Mouse (Mus musculus) midbrain, embryonic 16.5 days (tissue): ENCODE results near the gene Vil1. TPM values are rescaled to one million over a fixed set of nuclear protein-coding genes. Genes with fewer than 3 reads are reported as not detected.

ENCODE experiments used
- ATAC-seq: fragments of 200-750 bp; cut with Nextera tagmentation; 2 replicates; pipeline ENCODE4 v1.8.0; 2017; ENCODE audit warnings: moderate TSS enrichment
- H3K27ac ChIP-seq: fragments of 300-500 bp; sonication (generic); 2 replicates; pipeline ENCODE4 v1.5.1; 2014; ENCODE audit warnings: mild to moderate bottlenecking, low read length, mixed read lengths
- H3K27me3 ChIP-seq: fragments of 300-500 bp; sonication (generic); 2 replicates; pipeline ENCODE4 v1.6.1; 2014; ENCODE audit warnings: low read depth, low read length, mixed read lengths; ENCODE audit not compliant: control insufficient read depth, insufficient read depth
- H3K36me3 ChIP-seq: fragments of 300-500 bp; sonication (generic); 2 replicates; pipeline ENCODE4 v1.6.1; 2014; ENCODE audit warnings: mild to moderate bottlenecking, low read length, moderate library complexity, mixed read lengths; ENCODE audit not compliant: control insufficient read depth, insufficient read depth
- H3K4me1 ChIP-seq: fragments of 300-500 bp; sonication (generic); 2 replicates; pipeline ENCODE4 v1.6.1; 2014; ENCODE audit warnings: mild to moderate bottlenecking, low read length, mixed read lengths; ENCODE audit not compliant: control insufficient read depth, insufficient read depth
- H3K4me2 ChIP-seq: fragments of 300-500 bp; sonication (generic); 2 replicates; pipeline ENCODE4 v1.6.1; 2014; ENCODE audit warnings: mild to moderate bottlenecking, low read length, mixed read lengths
- H3K4me3 ChIP-seq: fragments of 300-500 bp; sonication (generic); 2 replicates; pipeline ENCODE4 v1.5.1; 2014; ENCODE audit warnings: low read depth, mild to moderate bottlenecking, low read length, moderate library complexity, mixed read lengths
- H3K9ac ChIP-seq: fragments of 300-500 bp; sonication (generic); 2 replicates; pipeline ENCODE4 v1.6.1; 2014; ENCODE audit warnings: low read depth, low read length, mixed read lengths
- H3K9me3 ChIP-seq: fragments of 300-500 bp; sonication (generic); replicated peaks from 2 replicates; pipeline ENCODE4 v1.6.1; 2014; ENCODE audit warnings: mild to moderate bottlenecking, low read length, mixed read lengths; ENCODE audit not compliant: control insufficient read depth, poor library complexity, severe bottlenecking
- WGBS: fragments of 180-500 bp; shearing (Covaris S2); extraction: QIAGEN DNeasy Blood & Tissue Kit; methylation state at CpG from one replicate; pipeline ENCODE4 v1.1.7; 2014; 5-methylcytosine and 5-hydroxymethylcytosine counted together
- polyA plus RNA-seq: library from polyadenylated mRNA; unstranded; fragments of >200 nt; fragmentation: Nextera tagmentation; extraction: Ambion mirVana; gene quantifications from 2 replicates; pipeline ENCODE4 v1.2.1, GENCODE M21; 2015

Gene Vil1
- polyA plus RNA-seq, 1 experiment from 2014 or later = 0.35 TPM

GRCm38 (mm10) chr1:74373372-74373771 lies 35.8 kb upstream of the Vil1 start:
- no peak for ATAC-seq
- Histone ChIP-seq H3K9ac (no peak overlapping the region), H3K36me3 (no peaks in the 10 kb centered on the region), H3K27me3 (no peaks in the 10 kb centered on the region), H3K9me3 (no peaks in the 10 kb centered on the region), H3K4me2 (no peak overlapping the region), H3K27ac (no peak overlapping the region), H3K4me3 (no peak overlapping the region), H3K4me1 (no peaks in the 10 kb centered on the region)
- 85% methylated on average over 4 of the region's 4 CpGs for WGBS

GRCm38 (mm10) chr1:74374980-74375379 lies 34.2 kb upstream of the Vil1 start, which contains the start of gene Slc11a1:
Gene Slc11a1, plus strand, starts transcription at chr1:74375195.
- no peak within 1 kb of the TSS for H3K4me3 ChIP-seq
- H3K4me1 ChIP-seq = no peaks in the 10 kb centered on the region
- no peaks in the 10 kb centered on the region for H3K36me3 ChIP-seq
- no peak for ATAC-seq
- H3K9me3 ChIP-seq = no peaks in the 10 kb centered on the region
- WGBS = 72% methylated on average over 8 of the region's 8 CpGs
- no peak within 1 kb of the TSS for H3K4me2 ChIP-seq
- H3K27me3 ChIP-seq = no peaks in the 10 kb centered on the region
- no peak within 1 kb of the TSS for H3K9ac ChIP-seq
- no peak within 1 kb of the TSS for H3K27ac ChIP-seq

- H3K36me3 ChIP-seq = no peaks in the 10 kb centered on the region
- no peaks in the 10 kb centered on the region for H3K9me3 ChIP-seq
- H3K4me1 ChIP-seq = no peaks in the 10 kb centered on the region
- no peak overlapping the region for H3K27ac ChIP-seq
- H3K4me2 ChIP-seq = no peak overlapping the region
- no peak for ATAC-seq
- 77% methylated on average over 10 of the region's 10 CpGs for WGBS
- no peak overlapping the region for H3K4me3 ChIP-seq
- H3K9ac ChIP-seq = no peak overlapping the region
- H3K27me3 ChIP-seq = no peaks in the 10 kb centered on the region
These were observed 33.6 kb upstream of the Vil1 start for GRCm38 (mm10) chr1:74375561-74375960.

- Histone ChIP-seq H3K27ac (no peak overlapping the region), H3K4me3 (no peak overlapping the region), H3K27me3 (no peaks in the 10 kb centered on the region), H3K36me3 (no peaks in the 10 kb centered on the region), H3K9me3 (no peaks in the 10 kb centered on the region), H3K4me2 (no peak overlapping the region), H3K9ac (no peak overlapping the region), H3K4me1 (no peaks in the 10 kb centered on the region)
- no peak for ATAC-seq
- WGBS = 92% methylated on average over 4 of the region's 4 CpGs
These were observed 32.8 kb upstream of the Vil1 start for GRCm38 (mm10) chr1:74376396-74376795.

- Histone ChIP-seq H3K4me1 (no peaks in the 10 kb centered on the region), H3K27me3 (no peaks in the 10 kb centered on the region), H3K36me3 (no peaks in the 10 kb centered on the region), H3K9me3 (no peaks in the 10 kb centered on the region), H3K4me3 (no peak overlapping the region), H3K4me2 (no peak overlapping the region), H3K9ac (no peak overlapping the region), H3K27ac (no peak overlapping the region)
- no peak for ATAC-seq
- WGBS = 92% methylated on average over 7 of the region's 7 CpGs
These were observed 30.1 kb upstream of the Vil1 start for GRCm38 (mm10) chr1:74379058-74379504.

- Histone ChIP-seq H3K4me1 (no peaks in the 10 kb centered on the region), H3K27ac (no peak overlapping the region), H3K27me3 (no peaks in the 10 kb centered on the region), H3K4me3 (no peak overlapping the region), H3K9me3 (no peaks in the 10 kb centered on the region), H3K36me3 (no peaks in the 10 kb centered on the region), H3K4me2 (no peak overlapping the region), H3K9ac (no peak overlapping the region)
- ATAC-seq = no peak
- WGBS = 93% methylated on average over 5 of the region's 5 CpGs
These were observed 28.7 kb upstream of the Vil1 start for GRCm38 (mm10) chr1:74380484-74380883.

- Histone ChIP-seq H3K27me3 (no peaks in the 10 kb centered on the region), H3K9me3 (no peaks in the 10 kb centered on the region), H3K4me1 (peaks cover 3% of the 10 kb centered on the region; the same call in 1 of the 2 replicates), H3K4me2 (no peak overlapping the region), H3K4me3 (no peak overlapping the region), H3K36me3 (no peaks in the 10 kb centered on the region), H3K27ac (no peak overlapping the region), H3K9ac (no peak overlapping the region)
- 93% methylated on average over 10 of the region's 10 CpGs for WGBS
- no peak for ATAC-seq
These were observed 27.6 kb upstream of the Vil1 start for GRCm38 (mm10) chr1:74381588-74382021.

- H3K36me3 ChIP-seq = no peaks in the 10 kb centered on the region
- no peaks in the 10 kb centered on the region for H3K9me3 ChIP-seq
- H3K4me1 ChIP-seq = peaks cover 3% of the 10 kb centered on the region; the same call in 1 of the 2 replicates
- H3K27ac ChIP-seq = no peak overlapping the region
- H3K4me2 ChIP-seq = no peak overlapping the region
- no peak overlapping the region for H3K9ac ChIP-seq
- no peaks in the 10 kb centered on the region for H3K27me3 ChIP-seq
- WGBS = 89% methylated on average over 13 of the region's 13 CpGs
- H3K4me3 ChIP-seq = no peak overlapping the region
- no peak for ATAC-seq
These were observed 25.8 kb upstream of the Vil1 start for GRCm38 (mm10) chr1:74383385-74383784.

- no peak overlapping the region for H3K4me2 ChIP-seq
- ATAC-seq = no peak
- H3K27me3 ChIP-seq = peaks cover under 1% of the 10 kb centered on the region
- no peak overlapping the region for H3K4me3 ChIP-seq
- WGBS = 81% methylated on average over 8 of the region's 8 CpGs
- no peak overlapping the region for H3K27ac ChIP-seq
- H3K4me1 ChIP-seq = peaks cover 3% of the 10 kb centered on the region; the same call in 1 of the 2 replicates
- no peaks in the 10 kb centered on the region for H3K9me3 ChIP-seq
- no peaks in the 10 kb centered on the region for H3K36me3 ChIP-seq
- H3K9ac ChIP-seq = no peak overlapping the region
These were observed 24.7 kb upstream of the Vil1 start for GRCm38 (mm10) chr1:74384525-74384924.
